Mouse (Mus musculus) intestine, embryonic 15.5 days (tissue): ENCODE results near the gene Lrrc63. TPM values are rescaled to one million over a fixed set of nuclear protein-coding genes. Genes with fewer than 3 reads are reported as not detected.
A peak's percentile ranks its signal among the peaks of the same experiment; 100 is the strongest.
"Not testable (repeated sequence)": the region's sequence is repeated elsewhere in the genome, so short reads cannot be mapped to it uniquely, and the experiment has no call there.

Source experiments
- ATAC-seq: fragments of 200-750 bp; cut with Nextera tagmentation; 2 replicates; pipeline ENCODE4 v1.8.0; 2017; ENCODE audit warnings: moderate TSS enrichment, moderate library complexity
- H3K27ac ChIP-seq: fragments of 300-500 bp; sonication (generic); 2 replicates; pipeline ENCODE4 v1.5.1; 2015; ENCODE audit warnings: mild to moderate bottlenecking, inconsistent platforms
- H3K27me3 ChIP-seq: fragments of 300-500 bp; sonication (generic); replicated peaks from 2 replicates; pipeline ENCODE4 v1.6.1; 2015; ENCODE audit warnings: inconsistent platforms
- H3K36me3 ChIP-seq: fragments of 300-500 bp; sonication (generic); 2 replicates; pipeline ENCODE4 v1.6.1; 2015; ENCODE audit warnings: inconsistent platforms
- H3K4me1 ChIP-seq: fragments of 300-500 bp; sonication (generic); replicated peaks from 2 replicates; pipeline ENCODE4 v1.6.1; 2015; ENCODE audit warnings: inconsistent platforms
- H3K4me2 ChIP-seq: fragments of 300-500 bp; sonication (generic); replicated peaks from 2 replicates; pipeline ENCODE4 v1.6.1; 2015; ENCODE audit warnings: mild to moderate bottlenecking, inconsistent platforms
- H3K4me3 ChIP-seq: fragments of 300-500 bp; sonication (generic); replicated peaks from 2 replicates; pipeline ENCODE4 v1.5.1; 2015; ENCODE audit warnings: inconsistent platforms
- H3K9ac ChIP-seq: fragments of 300-500 bp; sonication (generic); 2 replicates; pipeline ENCODE4 v1.6.1; 2015; ENCODE audit warnings: inconsistent platforms
- H3K9me3 ChIP-seq: fragments of 300-500 bp; sonication (generic); 2 replicates; pipeline ENCODE4 v1.6.1; 2016; ENCODE audit warnings: inconsistent platforms
- WGBS: fragments of 180-500 bp; shearing (Covaris S2); methylation state at CpG from one replicate; pipeline ENCODE4 v1.1.7; 2015; 5-methylcytosine and 5-hydroxymethylcytosine counted together
- polyA plus RNA-seq: library from polyadenylated mRNA; unstranded; fragments of >200 nt; fragmentation: Nextera tagmentation; extraction: Ambion mirVana; gene quantifications from 2 replicates; pipeline ENCODE4 v1.2.1, GENCODE M21; 2015

Gene Lrrc63
- polyA plus RNA-seq, 1 experiment from 2014 or later: 0.05 TPM

- Histone ChIP-seq H3K4me3 (no peak overlapping the region), H3K9ac (no peak overlapping the region), H3K27ac (no peak overlapping the region), H3K36me3 (no peaks in the 10 kb centered on the region), H3K9me3 (no peaks in the 10 kb centered on the region), H3K4me2 (no peak overlapping the region), H3K27me3 (no peaks in the 10 kb centered on the region), H3K4me1 (peaks cover 3% of the 10 kb centered on the region; the same call in 1 of the 2 replicates)
- WGBS: 62% methylated on average over 2 of the region's 2 CpGs
- ATAC-seq: peak; percentile 76
Observed at GRCm38 (mm10) chr14:75165574-75166131, 35.0 kb upstream of the Lrrc63 start.

GRCm38 (mm10) chr14:75164345-75164744, 33.7 kb upstream of the Lrrc63 start:
- H3K9ac ChIP-seq: no peak overlapping the region
- no peak for ATAC-seq
- H3K4me1 ChIP-seq: peaks cover 3% of the 10 kb centered on the region; the same call in 1 of the 2 replicates
- no peak overlapping the region for H3K4me2 ChIP-seq
- no peaks in the 10 kb centered on the region for H3K27me3 ChIP-seq
- no peaks in the 10 kb centered on the region for H3K9me3 ChIP-seq
- H3K4me3 ChIP-seq: no peak overlapping the region
- 92% methylated on average over 9 of the region's 9 CpGs for WGBS
- no peak overlapping the region for H3K27ac ChIP-seq
- H3K36me3 ChIP-seq: no peaks in the 10 kb centered on the region

GRCm38 (mm10) chr14:75163866-75164265, 33.2 kb upstream of the Lrrc63 start:
- H3K4me3 ChIP-seq: no peak overlapping the region
- H3K27ac ChIP-seq: no peak overlapping the region
- ATAC-seq: no peak
- 89% methylated on average over 8 of the region's 8 CpGs for WGBS
- no peaks in the 10 kb centered on the region for H3K9me3 ChIP-seq
- no peak overlapping the region for H3K4me2 ChIP-seq
- H3K36me3 ChIP-seq: no peaks in the 10 kb centered on the region
- H3K4me1 ChIP-seq: peaks cover 3% of the 10 kb centered on the region; the same call in 1 of the 2 replicates
- no peak overlapping the region for H3K9ac ChIP-seq
- no peaks in the 10 kb centered on the region for H3K27me3 ChIP-seq

GRCm38 (mm10) chr14:75159375-75159774, 28.7 kb upstream of the Lrrc63 start:
- no peak for ATAC-seq
- H3K27ac ChIP-seq: no peak overlapping the region
- H3K36me3 ChIP-seq: no peaks in the 10 kb centered on the region
- no peaks in the 10 kb centered on the region for H3K27me3 ChIP-seq
- whole genome bisulfite sequencing: 85% methylated on average over 2 of the region's 2 CpGs
- no peaks in the 10 kb centered on the region for H3K9me3 ChIP-seq
- no peaks in the 10 kb centered on the region for H3K4me1 ChIP-seq
- H3K4me2 ChIP-seq: no peak overlapping the region
- no peak overlapping the region for H3K9ac ChIP-seq
- no peak overlapping the region for H3K4me3 ChIP-seq

GRCm38 (mm10) chr14:75154481-75154880, 23.8 kb upstream of the Lrrc63 start:
- no peaks in the 10 kb centered on the region for H3K27me3 ChIP-seq
- no peak overlapping the region for H3K27ac ChIP-seq
- no peak overlapping the region for H3K9ac ChIP-seq
- H3K4me2 ChIP-seq: no peak overlapping the region
- ATAC-seq: 0 out of 2 replicates have a peak, but pooled peaks have one; percentile 45
- 63% methylated on average over 8 of the region's 8 CpGs for WGBS
- no peaks in the 10 kb centered on the region for H3K9me3 ChIP-seq
- H3K36me3 ChIP-seq: no peaks in the 10 kb centered on the region
- no peaks in the 10 kb centered on the region for H3K4me1 ChIP-seq
- no peak overlapping the region for H3K4me3 ChIP-seq

GRCm38 (mm10) chr14:75151146-75151545, 20.5 kb upstream of the Lrrc63 start:
- ATAC-seq: no peak
- no peak overlapping the region for H3K27ac ChIP-seq
- H3K9ac ChIP-seq: no peak overlapping the region
- 74% methylated on average over 3 of the region's 3 CpGs for WGBS
- no peak overlapping the region for H3K4me3 ChIP-seq
- no peaks in the 10 kb centered on the region for H3K9me3 ChIP-seq
- no peaks in the 10 kb centered on the region for H3K4me1 ChIP-seq
- no peak overlapping the region for H3K4me2 ChIP-seq
- H3K36me3 ChIP-seq: no peaks in the 10 kb centered on the region
- H3K27me3 ChIP-seq: no peaks in the 10 kb centered on the region

- H3K27me3 ChIP-seq: no peaks in the 10 kb centered on the region
- H3K9me3 ChIP-seq: no peaks in the 10 kb centered on the region
- ATAC-seq: no peak
- no peak overlapping the region for H3K4me2 ChIP-seq
- H3K36me3 ChIP-seq: no peaks in the 10 kb centered on the region
- no peak overlapping the region for H3K27ac ChIP-seq
- H3K9ac ChIP-seq: no peak overlapping the region
- H3K4me3 ChIP-seq: no peak overlapping the region
- H3K4me1 ChIP-seq: no peaks in the 10 kb centered on the region
- WGBS: 55% methylated on average over 2 of the region's 2 CpGs
Observed at GRCm38 (mm10) chr14:75150653-75151052, 20.0 kb upstream of the Lrrc63 start.

GRCm38 (mm10) chr14:75148229-75148628, 17.5 kb upstream of the Lrrc63 start:
- ATAC-seq: no peak
- H3K4me3 ChIP-seq: no peak overlapping the region
- H3K27ac ChIP-seq: no peak overlapping the region
- no peaks in the 10 kb centered on the region for H3K9me3 ChIP-seq
- H3K27me3 ChIP-seq: no peaks in the 10 kb centered on the region
- 76% methylated on average over 9 of the region's 9 CpGs for WGBS
- H3K4me2 ChIP-seq: no peak overlapping the region
- H3K36me3 ChIP-seq: no peaks in the 10 kb centered on the region
- H3K9ac ChIP-seq: no peak overlapping the region
- H3K4me1 ChIP-seq: no peaks in the 10 kb centered on the region

GRCm38 (mm10) chr14:75147706-75148105, 17.0 kb upstream of the Lrrc63 start:
- H3K9me3 ChIP-seq, H3K27me3 ChIP-seq, H3K9ac ChIP-seq, H3K27ac ChIP-seq, H3K36me3 ChIP-seq, H3K4me2 ChIP-seq, ATAC-seq, H3K4me3 ChIP-seq, H3K4me1 ChIP-seq: not testable (repeated sequence)
- WGBS: 83% methylated on average over 2 of the region's 2 CpGs

- 90% methylated on average over 2 of the region's 2 CpGs for WGBS
- Histone ChIP-seq H3K4me1 (no peaks in the 10 kb centered on the region), H3K27ac (no peak overlapping the region), H3K9me3 (no peaks in the 10 kb centered on the region), H3K4me3 (no peak overlapping the region), H3K27me3 (no peaks in the 10 kb centered on the region), H3K4me2 (no peak overlapping the region), H3K36me3 (no peaks in the 10 kb centered on the region), H3K9ac (no peak overlapping the region)
- no peak for ATAC-seq
Observed at GRCm38 (mm10) chr14:75139225-75139624, 8.5 kb upstream of the Lrrc63 start.

- no peaks in the 10 kb centered on the region for H3K9me3 ChIP-seq
- H3K27me3 ChIP-seq: no peaks in the 10 kb centered on the region
- H3K4me2 ChIP-seq: no peak overlapping the region
- H3K36me3 ChIP-seq: no peaks in the 10 kb centered on the region
- no peaks in the 10 kb centered on the region for H3K4me1 ChIP-seq
- ATAC-seq: peak; percentile 84; the same call in 1 of the 2 replicates
- WGBS: 72% methylated on average over 10 of the region's 10 CpGs
- H3K27ac ChIP-seq: no peak overlapping the region
- no peak overlapping the region for H3K9ac ChIP-seq
- no peak overlapping the region for H3K4me3 ChIP-seq
Observed at GRCm38 (mm10) chr14:75138503-75138902, 7.8 kb upstream of the Lrrc63 start.

GRCm38 (mm10) chr14:75136119-75136966, 5.7 kb upstream of the Lrrc63 start:
- no peak overlapping the region for H3K9ac ChIP-seq
- no peaks in the 10 kb centered on the region for H3K36me3 ChIP-seq
- H3K9me3 ChIP-seq: no peaks in the 10 kb centered on the region
- no peaks in the 10 kb centered on the region for H3K4me1 ChIP-seq
- peak; percentile 63 for ATAC-seq
- H3K27me3 ChIP-seq: no peaks in the 10 kb centered on the region
- H3K4me3 ChIP-seq: peak overlapping the region; percentile 14; the same call in 1 of the 2 replicates
- peak overlapping the region; percentile 40 for H3K4me2 ChIP-seq
- peak overlapping the region; percentile 6; the same call in 1 of the 2 replicates for H3K27ac ChIP-seq
- WGBS: 49% methylated on average over 25 of the region's 25 CpGs
